Mouse (Mus musculus) spleen, embryonic (tissue): Measurements from ENCODE around the gene Gm20822.
"Not testable (repeated sequence)": the region's sequence is repeated elsewhere in the genome, so short reads cannot be mapped to it uniquely, and the experiment has no call there.

ENCODE experiments used
- CTCF ChIA-PET: fragments of 350-600 bp; sonication (Branson Sonifier 250); formaldehyde crosslinking; loops from one replicate; lab custom pipeline; 2022; lab: Charles Lee

Gene Gm20822

GRCm38 (mm10) chrY:15884671-15885070 is at the start of gene Gm20822:
Gm20822 (minus strand) TSS chrY:15884771.
- CTCF ChIA-PET, result not testable (repeated sequence)
